Mouse (Mus musculus): ENCODE data around the gene Mcoln2. TPM values are rescaled to one million over a fixed set of nuclear protein-coding genes. Genes with fewer than 3 reads are reported as not detected.

The Mcoln2 gene
- polyA plus RNA-seq, 1 experiment from 2014 or later = 2.5 TPM

DNA sequence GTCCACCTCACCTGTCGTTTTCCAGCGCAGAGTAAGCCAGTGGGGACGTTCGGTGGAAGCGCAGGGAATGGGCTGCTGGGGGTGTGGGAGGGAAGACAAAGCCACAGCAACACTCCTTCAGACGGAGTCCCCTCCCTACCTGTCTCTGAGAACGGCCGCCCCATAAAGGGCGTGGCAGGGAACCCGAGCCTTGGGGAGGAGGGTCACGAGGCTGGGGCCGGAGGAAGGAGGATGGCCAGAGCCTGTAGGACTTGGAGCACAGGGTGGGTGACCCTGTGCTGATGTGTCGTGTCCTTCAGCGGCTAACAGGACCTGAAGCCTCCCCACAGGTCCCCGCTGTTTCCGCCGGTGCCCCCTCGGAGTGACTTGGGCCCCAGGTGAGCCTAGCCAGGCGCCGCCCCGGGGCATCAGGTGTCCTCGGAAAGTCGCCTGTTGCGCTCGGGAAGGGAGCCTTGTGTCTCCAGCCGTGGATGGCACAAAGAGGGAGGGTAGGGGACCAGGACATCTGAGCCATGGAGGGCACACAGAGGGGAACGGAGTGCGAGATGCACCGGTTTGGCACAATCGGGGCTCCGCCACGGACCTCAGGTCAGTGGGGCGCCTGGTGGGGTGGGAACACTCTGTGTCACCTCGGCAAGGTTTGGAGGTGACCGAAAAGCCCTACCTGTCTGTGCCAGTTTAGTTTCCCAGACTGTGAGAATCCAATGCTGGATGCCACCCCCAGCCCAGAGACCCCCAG is 32.2 kb upstream of the Mcoln2 start, which contains the start of gene Mcoln3:
TSS of gene Mcoln3 (plus strand) at position 193 of the 739 bp plus-strand sequence.
- peak within 1 kb of the TSS; percentile 59 for H3K4me2 ChIP-seq (ENCODE audit: low read depth, low read length)
- peak; percentile 33; the same call in 1 of the 2 replicates for ATAC-seq (ENCODE audit: insufficient read depth, low FRiP score)
- H3K4me1 ChIP-seq (ENCODE audit: control insufficient read depth, insufficient read depth, low read length) = peaks cover 6% of the 10 kb centered on the region; the same call in 1 of the 2 replicates
- peak within 1 kb of the TSS; percentile 38 for H3K4me3 ChIP-seq (replicated peaks; ENCODE audit: low read length)
- H3K36me3 ChIP-seq (ENCODE audit: control insufficient read depth, insufficient read depth, low read length) = no peaks in the 10 kb centered on the region
- no peak within 1 kb of the TSS for H3K27ac ChIP-seq (ENCODE audit: low read length)
- peaks cover 15% of the 10 kb centered on the region; the same call in 1 of the 2 replicates for H3K27me3 ChIP-seq (ENCODE audit: control insufficient read depth, insufficient read depth, low read length)
- 0 out of 2 replicates have a peak within 1 kb of the TSS, but pooled peaks have one; percentile 27 for H3K9ac ChIP-seq (ENCODE audit: low read length)
- no peaks in the 10 kb centered on the region for H3K9me3 ChIP-seq (replicated peaks; ENCODE audit: control insufficient read depth, low read length)
- WGBS = 9% methylated on average over 35 of the region's 35 CpGs

DNA sequence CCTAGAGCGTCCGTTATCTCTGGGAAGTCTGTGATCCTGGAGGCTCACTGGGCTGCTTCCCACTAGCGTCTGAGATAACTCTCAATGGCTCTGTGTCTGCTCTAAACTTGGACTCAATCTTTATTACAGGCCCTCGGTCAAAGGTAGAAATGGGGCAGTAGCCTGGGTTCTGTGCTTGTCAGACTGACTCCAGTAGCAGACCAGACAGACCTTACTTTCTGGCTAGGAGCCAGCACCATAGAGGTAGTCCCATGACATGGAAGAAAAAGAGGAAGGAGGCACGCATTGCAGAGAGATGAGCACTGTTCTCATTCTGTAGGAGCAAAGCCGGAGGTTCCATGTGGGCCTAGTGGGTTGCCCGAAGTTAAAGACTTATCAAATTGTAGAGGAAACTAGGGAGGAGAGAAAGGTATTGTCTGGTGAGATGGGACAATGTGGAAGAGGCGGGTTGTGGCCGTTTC is 31.6 kb upstream of the Mcoln2 start:
- Histone ChIP-seq H3K27ac (ENCODE audit: low read length) (no peak overlapping the region), H3K4me2 (ENCODE audit: low read depth, low read length) (no peak overlapping the region), H3K36me3 (ENCODE audit: control insufficient read depth, insufficient read depth, low read length) (no peaks in the 10 kb centered on the region), H3K4me3 (replicated peaks; ENCODE audit: low read length) (no peak overlapping the region), H3K27me3 (ENCODE audit: control insufficient read depth, insufficient read depth, low read length) (peaks cover 15% of the 10 kb centered on the region; the same call in 1 of the 2 replicates), H3K4me1 (ENCODE audit: control insufficient read depth, insufficient read depth, low read length) (peaks cover 6% of the 10 kb centered on the region; the same call in 1 of the 2 replicates), H3K9me3 (replicated peaks; ENCODE audit: control insufficient read depth, low read length) (no peaks in the 10 kb centered on the region), H3K9ac (ENCODE audit: low read length) (no peak overlapping the region)
- WGBS = 64% methylated on average over 9 of the region's 9 CpGs
- 0 out of 2 replicates have a peak, but pooled peaks have one; percentile 37 for ATAC-seq (ENCODE audit: insufficient read depth, low FRiP score)

DNA sequence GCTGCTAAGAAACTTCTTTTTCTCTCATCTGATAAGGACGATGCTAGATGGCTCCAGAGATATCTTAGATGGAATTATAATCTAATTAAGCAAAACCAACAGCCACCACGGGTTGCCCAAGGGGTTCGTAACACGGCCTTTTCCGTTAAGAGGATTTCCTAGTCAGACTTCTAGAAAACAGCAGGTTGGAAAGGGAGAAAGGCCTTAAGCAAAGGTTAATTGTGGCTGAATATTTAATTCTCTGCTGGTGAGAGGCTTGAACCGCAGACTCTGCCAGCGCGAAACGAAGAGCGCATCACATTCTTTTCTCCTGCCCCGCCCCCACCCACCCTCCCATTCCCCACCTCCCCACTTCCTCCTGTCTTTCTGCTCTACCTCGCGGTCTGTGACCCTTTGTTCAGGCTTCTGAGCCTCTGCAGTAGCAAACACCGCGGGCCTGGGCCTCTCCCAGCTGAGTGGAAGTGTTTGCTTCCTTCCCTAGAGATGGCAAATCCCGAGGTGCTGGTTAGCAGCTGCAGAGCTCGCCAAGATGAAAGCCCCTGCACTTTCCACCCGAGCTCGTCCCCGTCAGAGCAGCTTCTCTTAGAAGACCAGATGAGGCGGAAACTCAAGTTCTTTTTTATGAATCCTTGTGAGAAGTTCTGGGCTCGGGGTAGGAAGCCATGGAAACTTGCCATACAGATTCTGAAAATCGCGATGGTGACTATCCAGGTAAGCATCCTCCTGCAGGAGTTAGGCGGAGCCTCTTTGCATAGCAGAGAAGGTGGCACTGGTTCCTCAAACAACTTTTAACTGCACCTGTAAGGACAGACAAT is 28.1 kb upstream of the Mcoln2 start:
- Histone ChIP-seq H3K27me3 (ENCODE audit: control insufficient read depth, insufficient read depth, low read length) (peaks cover 15% of the 10 kb centered on the region; the same call in 1 of the 2 replicates), H3K4me3 (replicated peaks; ENCODE audit: low read length) (peak overlapping the region; percentile 27), H3K4me2 (ENCODE audit: low read depth, low read length) (peak overlapping the region; percentile 48), H3K4me1 (ENCODE audit: control insufficient read depth, insufficient read depth, low read length) (peaks cover 6% of the 10 kb centered on the region; the same call in 1 of the 2 replicates), H3K9ac (ENCODE audit: low read length) (peak overlapping the region; percentile 50; the same call in 1 of the 2 replicates), H3K36me3 (ENCODE audit: control insufficient read depth, insufficient read depth, low read length) (no peaks in the 10 kb centered on the region), H3K27ac (ENCODE audit: low read length) (no peak overlapping the region), H3K9me3 (replicated peaks; ENCODE audit: control insufficient read depth, low read length) (no peaks in the 10 kb centered on the region)
- 0 out of 2 replicates have a peak, but pooled peaks have one; percentile 19 for ATAC-seq (ENCODE audit: insufficient read depth, low FRiP score)
- 13% methylated on average over 25 of the region's 25 CpGs for WGBS

DNA sequence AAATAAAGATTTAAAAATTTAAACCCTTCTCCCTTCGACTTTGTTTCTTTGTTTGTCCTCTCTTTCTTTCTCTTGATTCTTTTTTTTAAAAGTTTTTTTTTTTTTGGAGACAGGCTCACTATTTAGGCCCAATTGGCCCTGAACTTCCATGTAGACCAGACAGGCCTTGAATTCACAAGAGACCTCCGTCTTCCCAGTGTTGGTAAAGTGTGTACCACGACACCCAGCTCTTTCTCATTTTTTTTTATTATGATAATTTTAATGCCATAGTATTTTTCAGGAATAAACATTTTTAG is 27.6 kb upstream of the Mcoln2 start:
- WGBS = 55% methylated on average over 3 of the region's 3 CpGs
- Histone ChIP-seq H3K9me3 (replicated peaks; ENCODE audit: control insufficient read depth, low read length) (no peaks in the 10 kb centered on the region), H3K4me1 (ENCODE audit: control insufficient read depth, insufficient read depth, low read length) (peaks cover 6% of the 10 kb centered on the region; the same call in 1 of the 2 replicates), H3K4me2 (ENCODE audit: low read depth, low read length) (no peak overlapping the region), H3K27me3 (ENCODE audit: control insufficient read depth, insufficient read depth, low read length) (peaks cover 9% of the 10 kb centered on the region; the same call in 1 of the 2 replicates), H3K4me3 (replicated peaks; ENCODE audit: low read length) (no peak overlapping the region), H3K27ac (ENCODE audit: low read length) (no peak overlapping the region), H3K36me3 (ENCODE audit: control insufficient read depth, insufficient read depth, low read length) (no peaks in the 10 kb centered on the region), H3K9ac (ENCODE audit: low read length) (no peak overlapping the region)
- no peak for ATAC-seq (ENCODE audit: insufficient read depth, low FRiP score)

DNA sequence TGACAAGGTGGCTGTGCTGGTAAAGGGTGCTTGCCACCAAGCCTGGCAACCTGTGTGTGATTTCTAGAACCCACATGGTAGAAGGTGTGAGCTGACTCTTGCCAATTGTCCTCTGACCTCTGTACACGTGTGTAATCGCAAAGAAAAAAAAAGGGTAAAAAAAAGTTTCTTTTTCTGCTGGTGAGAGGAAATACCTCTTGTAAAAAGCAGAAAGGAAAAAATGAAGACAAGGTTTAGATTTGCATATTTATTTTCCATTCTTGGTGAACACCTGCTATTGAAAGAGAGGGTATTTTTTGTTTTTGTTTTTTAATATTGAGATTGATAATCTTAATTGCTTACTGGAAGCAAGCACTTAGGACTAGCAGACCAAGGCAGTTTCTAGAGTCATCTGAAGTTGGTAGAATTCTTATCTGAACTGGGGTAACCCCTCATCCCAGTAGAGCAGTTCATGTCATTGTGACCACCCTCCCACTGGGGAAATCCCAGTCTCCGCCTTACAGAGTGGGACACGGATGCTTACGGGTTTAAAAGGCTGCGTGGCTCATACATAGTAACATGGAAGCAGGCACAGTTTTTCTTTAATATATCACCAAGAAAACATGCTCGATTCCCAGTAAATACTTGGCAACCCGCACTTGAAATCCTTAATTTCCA is 26.7 kb upstream of the Mcoln2 start:
- Histone ChIP-seq H3K4me2 (ENCODE audit: low read depth, low read length) (no peak overlapping the region), H3K27me3 (ENCODE audit: control insufficient read depth, insufficient read depth, low read length) (0 out of 2 replicates have a peak, but pooled peaks cover 2% of the 10 kb centered on the region), H3K9ac (ENCODE audit: low read length) (no peak overlapping the region), H3K9me3 (replicated peaks; ENCODE audit: control insufficient read depth, low read length) (no peaks in the 10 kb centered on the region), H3K4me1 (ENCODE audit: control insufficient read depth, insufficient read depth, low read length) (peaks cover 6% of the 10 kb centered on the region; the same call in 1 of the 2 replicates), H3K36me3 (ENCODE audit: control insufficient read depth, insufficient read depth, low read length) (no peaks in the 10 kb centered on the region), H3K4me3 (replicated peaks; ENCODE audit: low read length) (no peak overlapping the region), H3K27ac (ENCODE audit: low read length) (no peak overlapping the region)
- 79% methylated on average over 8 of the region's 8 CpGs for WGBS
- ATAC-seq (ENCODE audit: insufficient read depth, low FRiP score) = no peak

DNA sequence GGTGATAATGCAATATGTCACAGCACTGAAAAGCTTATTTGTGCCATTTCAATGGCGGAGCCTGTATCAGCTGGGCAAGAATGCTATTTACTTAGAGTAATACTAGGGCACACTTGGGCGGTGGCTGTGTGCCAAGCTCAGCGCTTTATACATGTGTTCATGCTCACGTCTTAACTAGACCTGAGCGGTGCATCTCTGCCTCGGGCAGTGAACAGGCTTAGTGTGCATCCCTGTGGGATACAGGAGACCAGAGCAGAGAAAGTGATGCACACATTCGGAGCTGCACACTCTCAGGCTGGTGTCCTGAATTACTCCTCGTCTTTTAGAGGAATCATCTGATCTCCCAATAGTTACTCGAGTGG is 26.2 kb upstream of the Mcoln2 start:
- H3K27ac ChIP-seq (ENCODE audit: low read length) = no peak overlapping the region
- H3K27me3 ChIP-seq (ENCODE audit: control insufficient read depth, insufficient read depth, low read length) = no peaks in the 10 kb centered on the region
- H3K36me3 ChIP-seq (ENCODE audit: control insufficient read depth, insufficient read depth, low read length) = no peaks in the 10 kb centered on the region
- ATAC-seq (ENCODE audit: insufficient read depth, low FRiP score) = no peak
- 70% methylated on average over 9 of the region's 9 CpGs for WGBS
- no peak overlapping the region for H3K4me2 ChIP-seq (ENCODE audit: low read depth, low read length)
- no peak overlapping the region for H3K9ac ChIP-seq (ENCODE audit: low read length)
- no peaks in the 10 kb centered on the region for H3K9me3 ChIP-seq (replicated peaks; ENCODE audit: control insufficient read depth, low read length)
- H3K4me1 ChIP-seq (ENCODE audit: control insufficient read depth, insufficient read depth, low read length) = peaks cover 6% of the 10 kb centered on the region; the same call in 1 of the 2 replicates
- no peak overlapping the region for H3K4me3 ChIP-seq (replicated peaks; ENCODE audit: low read length)

DNA sequence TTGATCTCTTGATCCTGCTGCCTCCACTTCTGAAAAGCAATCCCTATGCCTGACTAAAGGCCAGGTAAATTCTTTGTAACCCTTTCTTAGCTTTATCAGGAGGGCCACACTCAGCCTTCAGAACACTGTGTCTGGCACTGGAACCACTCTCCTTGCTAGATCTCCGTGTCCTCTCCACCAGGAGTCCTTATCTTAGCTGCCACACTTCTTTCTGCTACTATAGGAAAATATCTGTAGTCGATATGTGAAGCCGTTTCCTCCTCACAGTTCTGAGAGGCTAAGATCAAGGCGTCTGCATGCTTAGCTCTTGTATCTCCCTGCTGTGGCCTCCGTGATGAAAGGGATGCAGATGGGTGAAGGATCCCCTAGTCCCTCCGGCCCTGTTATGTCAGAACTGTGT is 22.4 kb upstream of the Mcoln2 start:
- 61% methylated on average over 6 of the region's 6 CpGs for WGBS

DNA sequence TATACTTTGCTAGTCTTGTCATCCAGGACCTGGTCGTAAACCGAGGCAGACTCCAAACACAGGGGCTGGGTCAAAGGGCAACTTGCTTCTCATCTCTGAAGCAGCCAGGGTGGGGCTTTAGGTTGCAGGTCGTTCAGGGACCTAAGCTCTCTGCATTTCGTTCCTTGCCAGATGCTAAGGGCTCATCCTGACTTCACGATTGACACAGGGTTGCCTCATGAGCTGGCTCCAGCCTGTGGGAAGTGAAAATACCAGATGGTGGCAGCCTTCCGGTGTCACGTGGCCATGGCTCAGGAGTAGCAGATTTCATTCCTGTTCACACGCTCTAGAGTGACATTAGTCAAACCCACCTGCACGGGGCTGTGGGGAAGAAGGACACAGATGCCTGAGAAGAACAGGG is 14.8 kb upstream of the Mcoln2 start:
- Histone ChIP-seq H3K27ac (ENCODE audit: low read length) (no peak overlapping the region), H3K4me1 (ENCODE audit: control insufficient read depth, insufficient read depth, low read length) (no peaks in the 10 kb centered on the region), H3K4me3 (replicated peaks; ENCODE audit: low read length) (no peak overlapping the region), H3K4me2 (ENCODE audit: low read depth, low read length) (no peak overlapping the region), H3K36me3 (ENCODE audit: control insufficient read depth, insufficient read depth, low read length) (no peaks in the 10 kb centered on the region), H3K27me3 (ENCODE audit: control insufficient read depth, insufficient read depth, low read length) (no peaks in the 10 kb centered on the region), H3K9me3 (replicated peaks; ENCODE audit: control insufficient read depth, low read length) (no peaks in the 10 kb centered on the region), H3K9ac (ENCODE audit: low read length) (no peak overlapping the region)
- ATAC-seq (ENCODE audit: insufficient read depth, low FRiP score) = no peak
- 68% methylated on average over 9 of the region's 9 CpGs for WGBS

More for the DNA sequence above, 22.4 kb upstream of the Mcoln2 start:
- H3K4me3 ChIP-seq (replicated peaks; ENCODE audit: low read length) = no peak overlapping the region
- ATAC-seq (ENCODE audit: insufficient read depth, low FRiP score) = no peak
- no peak overlapping the region for H3K4me2 ChIP-seq (ENCODE audit: low read depth, low read length)
- H3K27me3 ChIP-seq (ENCODE audit: control insufficient read depth, insufficient read depth, low read length) = no peaks in the 10 kb centered on the region
- no peaks in the 10 kb centered on the region for H3K4me1 ChIP-seq (ENCODE audit: control insufficient read depth, insufficient read depth, low read length)
- H3K36me3 ChIP-seq (ENCODE audit: control insufficient read depth, insufficient read depth, low read length) = no peaks in the 10 kb centered on the region
- H3K27ac ChIP-seq (ENCODE audit: low read length) = no peak overlapping the region
- H3K9ac ChIP-seq (ENCODE audit: low read length) = no peak overlapping the region
- H3K9me3 ChIP-seq (replicated peaks; ENCODE audit: control insufficient read depth, low read length) = no peaks in the 10 kb centered on the region
